Mouse (Mus musculus) hindbrain, embryonic 12.5 days (tissue): ENCODE data around the gene Msl2. TPM values are rescaled to one million over a fixed set of nuclear protein-coding genes. Genes with fewer than 3 reads are reported as not detected.
A peak's percentile ranks its signal among the peaks of the same experiment; 100 is the strongest.

Source experiments
- ATAC-seq: fragments of 200-750 bp; cut with Nextera tagmentation; 2 replicates; pipeline ENCODE4 v1.8.0; 2017; ENCODE audit warnings: moderate TSS enrichment; ENCODE audit not compliant: low FRiP score
- H3K27ac ChIP-seq: fragments of 300-500 bp; sonication (generic); 2 replicates; pipeline ENCODE4 v1.5.1; 2016; ENCODE audit warnings: mild to moderate bottlenecking
- H3K27me3 ChIP-seq: fragments of 300-500 bp; sonication (generic); 2 replicates; pipeline ENCODE4 v1.6.1; 2016; ENCODE audit warnings: mild to moderate bottlenecking
- H3K36me3 ChIP-seq: fragments of 300-500 bp; sonication (generic); 2 replicates; pipeline ENCODE4 v1.6.1; 2016; ENCODE audit warnings: mild to moderate bottlenecking
- H3K4me1 ChIP-seq: fragments of 300-500 bp; sonication (generic); 2 replicates; pipeline ENCODE4 v1.6.1; 2016
- H3K4me2 ChIP-seq: fragments of 300-500 bp; sonication (generic); replicated peaks from 2 replicates; pipeline ENCODE4 v1.6.1; 2016; ENCODE audit warnings: mild to moderate bottlenecking
- H3K4me3 ChIP-seq: fragments of 300-500 bp; sonication (generic); 2 replicates; pipeline ENCODE4 v1.5.1; 2016; ENCODE audit warnings: mild to moderate bottlenecking
- H3K9ac ChIP-seq: fragments of 300-500 bp; sonication (generic); 2 replicates; pipeline ENCODE4 v1.6.1; 2016; ENCODE audit warnings: mild to moderate bottlenecking, moderate library complexity
- H3K9me3 ChIP-seq: fragments of 300-500 bp; sonication (generic); replicated peaks from 2 replicates; pipeline ENCODE4 v1.6.1; 2016; ENCODE audit warnings: mild to moderate bottlenecking
- WGBS: fragments of 180-500 bp; shearing (Covaris S2); methylation state at CpG from one replicate; pipeline ENCODE4 v1.1.7; 2016; 5-methylcytosine and 5-hydroxymethylcytosine counted together
- polyA plus RNA-seq: library from polyadenylated mRNA; unstranded; fragments of >200 nt; fragmentation: Nextera tagmentation; extraction: Ambion mirVana; gene quantifications from 2 replicates; pipeline ENCODE4 v1.2.1, GENCODE M21; 2016

The Msl2 gene
- polyA plus RNA-seq, 1 experiment from 2014 or later, result 9.6 TPM

- WGBS, result 88% methylated on average over 11 of the region's 11 CpGs
- Histone ChIP-seq H3K27ac (no peak overlapping the region), H3K4me3 (no peak overlapping the region), H3K9me3 (no peaks in the 10 kb centered on the region), H3K4me1 (no peaks in the 10 kb centered on the region), H3K4me2 (no peak overlapping the region), H3K27me3 (no peaks in the 10 kb centered on the region), H3K36me3 (peaks cover 28% of the 10 kb centered on the region), H3K9ac (no peak overlapping the region)
- no peak for ATAC-seq
Observed at GRCm38 (mm10) chr9:101104931-101105330, 31.0 kb downstream of the Msl2 start.

GRCm38 (mm10) chr9:101105735-101106134 lies 31.8 kb downstream of the Msl2 start:
- H3K4me1 ChIP-seq, result no peaks in the 10 kb centered on the region
- H3K9ac ChIP-seq, result no peak overlapping the region
- H3K36me3 ChIP-seq, result peaks cover 24% of the 10 kb centered on the region
- whole genome bisulfite sequencing, result 93% methylated on average over 6 of the region's 6 CpGs
- H3K4me2 ChIP-seq, result no peak overlapping the region
- H3K4me3 ChIP-seq, result no peak overlapping the region
- no peak for ATAC-seq
- H3K9me3 ChIP-seq, result no peaks in the 10 kb centered on the region
- no peak overlapping the region for H3K27ac ChIP-seq
- H3K27me3 ChIP-seq, result no peaks in the 10 kb centered on the region

- H3K27me3 ChIP-seq, result no peaks in the 10 kb centered on the region
- H3K9ac ChIP-seq, result no peak overlapping the region
- no peaks in the 10 kb centered on the region for H3K9me3 ChIP-seq
- ATAC-seq, result no peak
- no peak overlapping the region for H3K27ac ChIP-seq
- no peak overlapping the region for H3K4me3 ChIP-seq
- H3K4me1 ChIP-seq, result no peaks in the 10 kb centered on the region
- WGBS, result 89% methylated on average over 3 of the region's 3 CpGs
- peaks cover 10% of the 10 kb centered on the region for H3K36me3 ChIP-seq
- H3K4me2 ChIP-seq, result no peak overlapping the region
Observed at GRCm38 (mm10) chr9:101107386-101107785, 33.5 kb downstream of the Msl2 start.

- H3K36me3 ChIP-seq, result peaks cover 7% of the 10 kb centered on the region
- H3K9ac ChIP-seq, result no peak overlapping the region
- H3K4me3 ChIP-seq, result no peak overlapping the region
- ATAC-seq, result no peak
- no peak overlapping the region for H3K4me2 ChIP-seq
- 0 out of 2 replicates have a peak overlapping the region, but pooled peaks have one; percentile 5 for H3K27ac ChIP-seq
- H3K27me3 ChIP-seq, result no peaks in the 10 kb centered on the region
- no peaks in the 10 kb centered on the region for H3K4me1 ChIP-seq
- no peaks in the 10 kb centered on the region for H3K9me3 ChIP-seq
- WGBS, result 50% methylated on average over 3 of the region's 3 CpGs
Observed at GRCm38 (mm10) chr9:101110013-101110412, 36.1 kb downstream of the Msl2 start.

- no peak overlapping the region for H3K4me3 ChIP-seq
- no peaks in the 10 kb centered on the region for H3K4me1 ChIP-seq
- no peaks in the 10 kb centered on the region for H3K9me3 ChIP-seq
- H3K27ac ChIP-seq, result no peak overlapping the region
- H3K36me3 ChIP-seq, result peaks cover 10% of the 10 kb centered on the region
- H3K27me3 ChIP-seq, result no peaks in the 10 kb centered on the region
- ATAC-seq, result no peak
- 80% methylated on average over 4 of the region's 4 CpGs for WGBS
- H3K4me2 ChIP-seq, result no peak overlapping the region
- H3K9ac ChIP-seq, result no peak overlapping the region
Observed at GRCm38 (mm10) chr9:101113317-101113716, 39.4 kb downstream of the Msl2 start.

- Histone ChIP-seq H3K27ac (no peak overlapping the region), H3K9ac (no peak overlapping the region), H3K4me1 (no peaks in the 10 kb centered on the region), H3K9me3 (no peaks in the 10 kb centered on the region), H3K27me3 (no peaks in the 10 kb centered on the region), H3K4me3 (no peak overlapping the region), H3K4me2 (no peak overlapping the region), H3K36me3 (peaks cover 10% of the 10 kb centered on the region)
- 88% methylated on average over 8 of the region's 8 CpGs for WGBS
- no peak for ATAC-seq
Observed at GRCm38 (mm10) chr9:101114182-101114884, 40.4 kb downstream of the Msl2 start.

GRCm38 (mm10) chr9:101143635-101144034 lies 69.7 kb downstream of the Msl2 start:
- H3K36me3 ChIP-seq, result peaks cover 31% of the 10 kb centered on the region
- H3K4me2 ChIP-seq, result no peak overlapping the region
- H3K27me3 ChIP-seq, result no peaks in the 10 kb centered on the region
- H3K9ac ChIP-seq, result no peak overlapping the region
- 91% methylated on average over 4 of the region's 4 CpGs for WGBS
- no peak overlapping the region for H3K27ac ChIP-seq
- no peak for ATAC-seq
- no peaks in the 10 kb centered on the region for H3K4me1 ChIP-seq
- H3K9me3 ChIP-seq, result no peaks in the 10 kb centered on the region
- H3K4me3 ChIP-seq, result no peak overlapping the region

GRCm38 (mm10) chr9:101152872-101153271 lies 79.0 kb downstream of the Msl2 start:
- Histone ChIP-seq H3K9me3 (no peaks in the 10 kb centered on the region), H3K4me2 (no peak overlapping the region), H3K4me1 (no peaks in the 10 kb centered on the region), H3K27me3 (no peaks in the 10 kb centered on the region), H3K27ac (no peak overlapping the region), H3K36me3 (peaks cover 6% of the 10 kb centered on the region; the same call in 1 of the 2 replicates), H3K4me3 (no peak overlapping the region), H3K9ac (no peak overlapping the region)
- no peak for ATAC-seq
- 79% methylated on average over 5 of the region's 5 CpGs for WGBS

Other genes starting within 250 kb of the Msl2 start
- 19.2 and 21.5 TPM in 2 replicates for gene Pccb, start 39.2 kb upstream of the Msl2 start, polyA plus RNA-seq
- gene Ppp2r3a, start 177.7 kb downstream of the Msl2 start, polyA plus RNA-seq, result 26.1 and 28.6 TPM in 2 replicates